Mouse (Mus musculus) 3134 (cell line): Measurements from ENCODE around the gene Atrnl1.

Experiments
- DNase-seq: peaks from one replicate; pipeline ENCODE4 v3.0.0-alpha.2; 2011; ENCODE audit warnings: low spot score; ENCODE audit not compliant: insufficient read length; ENCODE audit errors: extremely low read depth

The Atrnl1 gene

GRCm38 (mm10) chr19:57910650-57911049, 299.8 kb downstream of the Atrnl1 start:
- no peak for DNase-seq

DNA sequence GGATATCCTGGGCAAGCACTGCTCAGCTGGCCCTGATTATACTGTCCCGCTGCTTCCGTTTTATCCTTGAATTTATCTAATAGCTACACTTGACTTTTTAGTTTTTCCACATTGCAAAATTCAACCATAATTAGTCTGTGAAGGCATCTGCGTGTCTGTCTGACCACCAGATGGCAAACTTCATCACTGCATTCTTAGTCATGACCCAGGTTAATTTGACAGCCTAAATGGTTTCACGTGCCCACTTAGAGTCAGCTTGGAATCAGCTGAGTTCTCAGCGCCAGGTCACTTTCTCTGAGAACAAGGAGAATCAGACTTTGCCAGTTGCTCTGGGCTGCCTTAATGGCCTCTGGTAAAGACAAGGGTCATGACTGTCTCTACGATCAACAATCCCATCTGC, 305.5 kb downstream of the Atrnl1 start:
- no peak for DNase-seq

DNA sequence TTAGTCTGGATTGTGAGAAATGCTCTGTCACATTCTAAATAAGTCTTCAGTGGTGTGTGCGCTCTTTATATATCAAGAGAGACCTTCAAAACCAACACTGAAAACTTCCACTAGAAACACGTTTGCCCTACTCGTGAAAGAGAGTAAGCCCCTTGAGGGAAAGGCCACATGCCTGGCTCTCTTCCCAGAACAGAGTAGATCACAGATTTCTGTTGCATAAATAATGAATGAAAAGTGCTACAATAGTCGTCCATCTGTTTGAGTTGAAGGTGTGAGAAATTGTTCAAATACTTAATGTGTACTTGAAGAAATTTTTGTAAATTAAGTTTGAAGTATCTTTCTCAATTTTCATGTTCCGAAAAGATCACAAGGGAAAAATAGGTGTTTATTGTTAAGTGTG, 312.2 kb downstream of the Atrnl1 start:
- no peak for DNase-seq

DNA sequence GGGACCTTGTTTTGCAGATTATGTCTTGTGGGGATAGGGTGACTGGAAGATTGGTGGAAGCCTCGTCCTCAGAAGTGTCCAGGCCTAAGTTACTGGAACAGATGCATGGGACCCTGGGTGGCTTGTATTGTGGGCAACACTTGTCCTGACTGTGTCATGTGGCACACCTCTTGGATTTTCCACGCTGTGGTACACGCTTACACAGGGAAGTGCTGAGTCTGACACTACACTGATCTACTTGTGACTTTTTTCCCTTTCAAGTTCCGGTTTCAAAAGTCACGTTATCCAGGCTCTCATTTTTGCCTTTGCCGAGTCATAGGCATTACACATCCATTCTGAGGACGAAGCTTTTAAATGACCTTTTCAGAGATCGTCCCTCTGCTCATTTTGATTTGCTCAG, 314.0 kb downstream of the Atrnl1 start:
- DNase-seq: no peak

GRCm38 (mm10) chr19:57925681-57926080, 314.8 kb downstream of the Atrnl1 start:
- DNase-seq: no peak

GRCm38 (mm10) chr19:57926164-57926860, 315.5 kb downstream of the Atrnl1 start:
- DNase-seq: peak; percentile 18

DNA sequence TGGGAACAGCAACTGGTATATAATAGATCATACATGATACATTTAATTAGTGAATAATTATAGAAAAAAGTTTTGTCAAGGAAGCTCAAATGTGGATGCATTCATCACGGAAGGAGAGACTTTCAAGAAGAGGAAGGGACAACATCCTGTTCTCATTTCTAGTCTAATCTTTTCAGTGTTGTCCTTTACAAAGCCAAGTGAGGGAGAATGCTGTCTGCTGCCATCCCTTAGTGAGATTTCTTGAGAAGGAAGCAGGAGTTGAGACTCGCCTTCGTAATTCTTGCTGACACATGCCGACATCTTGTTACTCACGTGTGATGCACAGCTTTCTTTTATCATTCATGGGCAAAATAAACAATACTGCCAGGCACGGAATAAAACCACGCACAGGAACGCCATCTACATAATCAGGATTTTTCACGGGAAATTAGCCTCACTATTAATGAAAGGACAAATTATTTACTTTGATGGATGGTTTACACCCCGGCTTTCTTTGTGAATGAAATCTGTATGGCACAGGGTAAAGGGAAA, 316.2 kb downstream of the Atrnl1 start:
- DNase-seq: no peak

GRCm38 (mm10) chr19:57927566-57928523, 317.0 kb downstream of the Atrnl1 start:
- no peak for DNase-seq

GRCm38 (mm10) chr19:57931626-57932025, 320.8 kb downstream of the Atrnl1 start:
- DNase-seq: no peak

GRCm38 (mm10) chr19:57936865-57937264, 326.0 kb downstream of the Atrnl1 start:
- no peak for DNase-seq

GRCm38 (mm10) chr19:57939166-57939565, 328.3 kb downstream of the Atrnl1 start:
- DNase-seq: no peak

GRCm38 (mm10) chr19:57941529-57941928, 330.7 kb downstream of the Atrnl1 start:
- DNase-seq: no peak

GRCm38 (mm10) chr19:57942281-57942680, 331.4 kb downstream of the Atrnl1 start:
- DNase-seq: peak; percentile 9

- no peak for DNase-seq
Measured at GRCm38 (mm10) chr19:57943308-57943707, 332.5 kb downstream of the Atrnl1 start.

DNA sequence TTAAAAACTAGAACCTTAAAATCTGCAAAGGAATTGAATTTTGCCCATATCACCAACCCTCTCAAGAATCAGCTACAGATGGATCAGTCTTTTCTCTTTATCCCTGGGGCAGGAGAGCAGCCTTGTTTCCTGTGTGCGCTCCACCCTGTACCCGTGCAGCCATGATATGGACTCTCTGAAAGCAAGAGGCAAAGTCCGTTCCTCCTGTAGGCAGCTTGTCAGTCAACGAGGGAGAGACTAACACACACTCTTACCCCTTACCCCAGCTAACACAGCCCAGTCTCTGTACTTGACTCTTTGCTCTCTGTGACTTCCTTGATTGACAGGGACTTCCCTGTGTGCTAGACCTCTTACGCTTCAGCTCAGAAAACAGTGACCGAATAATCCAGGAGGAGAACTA, 333.8 kb downstream of the Atrnl1 start:
- DNase-seq: no peak

DNA sequence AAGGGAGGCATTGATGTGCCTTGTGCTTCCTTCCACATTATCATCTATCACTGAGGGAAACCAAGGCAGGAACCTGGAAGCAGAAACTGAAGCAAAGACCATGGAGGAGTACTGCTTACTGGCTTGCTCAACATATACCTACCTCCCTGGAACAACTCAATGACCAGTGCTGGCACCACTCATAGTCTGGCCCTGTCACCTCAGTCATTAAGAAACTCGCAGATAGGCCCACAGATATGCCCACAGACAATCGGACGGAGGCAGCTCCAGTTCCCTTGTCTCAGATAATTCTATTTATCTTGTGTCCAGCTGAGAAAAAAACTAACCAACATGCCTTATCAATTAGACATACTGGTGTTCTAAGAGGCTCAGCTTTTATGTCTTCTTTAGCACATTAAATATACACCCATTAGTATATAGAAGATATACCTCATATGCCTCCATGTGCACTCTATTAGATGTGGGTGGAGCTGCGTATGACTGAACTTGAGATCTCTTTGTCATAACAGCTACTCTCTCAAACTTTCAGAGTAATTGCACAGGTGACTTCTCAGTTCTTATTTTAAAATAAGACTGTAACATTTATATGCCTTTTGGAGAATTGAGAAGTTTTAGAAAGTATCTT, 334.9 kb downstream of the Atrnl1 start:
- DNase-seq: no peak

DNA sequence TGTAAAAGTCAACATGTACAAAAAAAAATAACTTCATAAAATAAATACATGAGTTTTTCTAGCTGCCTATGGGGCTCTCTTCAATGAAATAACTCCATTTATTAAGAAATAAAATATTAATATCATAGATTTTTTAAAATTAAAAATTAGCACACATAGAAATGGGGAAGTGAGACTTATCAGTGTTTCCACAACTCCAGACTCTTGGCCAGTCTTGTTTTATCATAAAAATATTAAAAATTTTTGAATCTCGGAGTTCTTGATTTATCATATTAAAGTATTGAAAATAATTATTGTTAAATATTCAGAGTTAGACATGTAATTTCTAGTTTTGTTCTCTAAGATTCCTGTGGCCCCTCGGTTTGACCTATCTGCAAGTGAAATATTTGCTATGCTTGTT, 337.7 kb downstream of the Atrnl1 start:
- DNase-seq: no peak

GRCm38 (mm10) chr19:57949260-57949917, 338.6 kb downstream of the Atrnl1 start:
- DNase-seq: no peak

DNA sequence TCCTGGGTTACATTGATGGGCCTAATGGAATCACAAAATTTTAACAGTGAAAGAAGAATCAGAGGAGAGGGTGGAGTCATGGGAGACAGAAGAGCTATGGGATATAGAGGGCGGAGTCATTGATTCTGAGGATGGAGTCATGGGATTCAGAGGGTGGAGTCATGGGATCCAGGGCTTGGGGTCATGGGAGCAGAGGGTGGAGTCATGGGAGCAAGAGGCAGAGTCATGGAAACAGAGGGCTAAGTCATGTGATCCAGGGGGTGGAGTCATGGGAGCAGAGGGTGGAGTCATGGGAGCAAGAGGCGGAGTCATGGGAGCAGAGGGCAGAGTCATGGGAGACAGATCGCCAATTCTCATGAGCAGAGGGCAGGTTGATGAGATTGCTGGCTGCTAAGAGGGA, 343.3 kb downstream of the Atrnl1 start:
- DNase-seq: no peak

GRCm38 (mm10) chr19:57956459-57956858, 345.6 kb downstream of the Atrnl1 start:
- DNase-seq: no peak

GRCm38 (mm10) chr19:57957363-57957762, 346.5 kb downstream of the Atrnl1 start:
- no peak for DNase-seq
